Mouse (Mus musculus) heart, embryonic 14.5 days (tissue): Measurements from ENCODE around the gene Negr1. TPM values are rescaled to one million over a fixed set of nuclear protein-coding genes. Genes with fewer than 3 reads are reported as not detected.

Experiments
- ATAC-seq: fragments of 200-750 bp; cut with Nextera tagmentation; 2 replicates; pipeline ENCODE4 v1.8.0; 2017; ENCODE audit warnings: low read depth, moderate TSS enrichment; ENCODE audit not compliant: insufficient number of reproducible peaks, insufficient read depth, low FRiP score
- H3K27ac ChIP-seq, 2 experiments: fragments of 200-500 bp in 1 of 2; fragments of 300-500 bp in 1 of 2; sonication (generic) in 1 of 2; replicated peaks in 1 of 2; 2 replicates each; pipeline ENCODE4 v1.5.1; 2012 to 2014; ENCODE audit warnings: low read depth in 2 of 2, low read length in 2 of 2, control low read depth in 1 of 2, mild to moderate bottlenecking in 1 of 2, mixed read lengths in 1 of 2; ENCODE audit not compliant: control insufficient read depth in 1 of 2, insufficient read depth in 1 of 2
- H3K27me3 ChIP-seq: fragments of 300-500 bp; sonication (generic); 2 replicates; pipeline ENCODE4 v1.6.1; 2014; ENCODE audit warnings: mild to moderate bottlenecking, low read length, control low read depth; ENCODE audit not compliant: control insufficient read depth, insufficient read depth
- H3K36me3 ChIP-seq: fragments of 300-500 bp; sonication (generic); 2 replicates; pipeline ENCODE4 v1.6.1; 2014; ENCODE audit warnings: mild to moderate bottlenecking, control low read depth, low read length, mixed read lengths; ENCODE audit not compliant: control insufficient read depth, insufficient read depth
- H3K4me1 ChIP-seq, 2 experiments: fragments of 200-500 bp in 1 of 2; fragments of 300-500 bp in 1 of 2; sonication (generic) in 1 of 2; 2 replicates each; pipeline ENCODE4 v1.6.1; 2012 to 2014; ENCODE audit warnings: low read length in 2 of 2, control low read depth in 1 of 2, mixed read lengths in 1 of 2; ENCODE audit not compliant: control insufficient read depth in 2 of 2, insufficient read depth in 2 of 2
- H3K4me2 ChIP-seq: fragments of 300-500 bp; sonication (generic); 2 replicates; pipeline ENCODE4 v1.6.1; 2014; ENCODE audit warnings: mild to moderate bottlenecking, low read length
- H3K4me3 ChIP-seq, 2 experiments: fragments of 200-500 bp in 1 of 2; fragments of 300-500 bp in 1 of 2; sonication (generic) in 1 of 2; 2 replicates each; pipeline ENCODE4 v1.5.1; 2012 to 2014; ENCODE audit warnings: low read length in 2 of 2, mild to moderate bottlenecking in 2 of 2, control low read depth in 1 of 2, low read depth in 1 of 2, moderate library complexity in 1 of 2; ENCODE audit not compliant: control insufficient read depth in 1 of 2, insufficient read depth in 1 of 2
- H3K9ac ChIP-seq: fragments of 300-500 bp; sonication (generic); 2 replicates; pipeline ENCODE4 v1.6.1; 2014; ENCODE audit warnings: mild to moderate bottlenecking, low read length
- H3K9me3 ChIP-seq: fragments of 300-500 bp; sonication (generic); 2 replicates; pipeline ENCODE4 v1.6.1; 2016; ENCODE audit warnings: low read length, control low read depth; ENCODE audit not compliant: control insufficient read depth
- WGBS: fragments of 180-500 bp; shearing (Covaris S2); extraction: QIAGEN DNeasy Blood & Tissue Kit; methylation state at CpG from one replicate; pipeline ENCODE4 v1.1.7; 2014; 5-methylcytosine and 5-hydroxymethylcytosine counted together
- polyA plus RNA-seq: library from polyadenylated mRNA; unstranded; fragments of >200 nt; fragmentation: Nextera tagmentation; extraction: Ambion mirVana; gene quantifications from 2 replicates; pipeline ENCODE4 v1.2.1, GENCODE M21; 2014

Gene Negr1
- polyA plus RNA-seq = 1.5 and 2.4 TPM in 2 replicates

DNA sequence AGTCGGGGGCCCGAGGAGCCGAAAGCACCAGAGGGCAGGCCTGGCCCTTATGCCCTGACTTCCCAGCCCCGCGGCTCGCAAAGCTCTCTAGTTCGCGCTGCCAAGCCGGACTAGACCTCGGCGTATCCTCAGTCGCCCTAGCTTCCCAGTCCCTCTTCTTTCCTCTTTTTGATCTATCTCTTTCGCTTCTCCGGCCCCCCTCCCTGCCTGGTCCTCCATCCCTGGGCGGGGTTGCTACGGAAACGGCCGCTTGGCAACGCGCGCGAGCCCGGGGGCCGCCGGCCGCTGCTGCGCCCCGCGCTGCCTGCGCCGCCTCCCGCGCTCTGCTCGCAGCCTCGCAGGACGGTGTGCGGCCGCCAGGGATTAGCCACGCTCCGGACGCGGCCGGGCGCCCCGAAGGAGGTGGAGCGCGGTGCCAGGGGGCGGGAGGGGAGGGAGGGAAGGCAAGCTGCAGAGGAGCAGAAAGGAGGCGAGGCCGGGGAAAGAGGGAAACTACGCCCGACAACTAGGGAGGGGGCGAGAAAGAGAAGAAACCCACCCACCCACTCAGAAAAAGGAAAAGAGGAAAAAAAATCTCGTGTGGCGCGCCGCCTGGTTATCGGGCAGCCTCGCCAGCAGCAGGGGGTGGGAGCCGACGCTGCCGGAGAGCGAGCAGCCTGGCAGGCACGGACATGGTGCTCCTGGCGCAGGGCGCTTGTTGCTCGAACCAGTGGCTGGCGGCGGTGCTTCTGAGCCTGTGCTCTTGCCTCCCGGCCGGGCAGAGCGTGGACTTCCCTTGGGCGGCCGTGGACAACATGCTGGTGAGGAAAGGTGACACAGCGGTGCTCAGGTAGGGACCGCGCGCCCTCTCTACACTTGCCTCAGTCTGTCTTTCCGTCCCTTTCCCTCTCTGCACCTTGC, at the start of gene Negr1:
Gene Negr1 (plus strand): TSS at position 271 of the 900 bp plus-strand sequence.
- H3K4me2 ChIP-seq = peak within 1 kb of the TSS; percentile 97
- H3K9ac ChIP-seq = peak within 1 kb of the TSS; percentile 67
- under 1% methylated on average over 73 of the region's 79 CpGs for WGBS
- H3K9me3 ChIP-seq = no peaks in the 10 kb centered on the region
- no peaks in the 10 kb centered on the region for H3K36me3 ChIP-seq
- H3K27ac ChIP-seq = peak within 1 kb of the TSS in 1 of 2 experiments; percentile 37; a peak in 1 of 4 replicates
- ATAC-seq = peak; percentile 73
- peak within 1 kb of the TSS; percentile 53 to 63 for H3K4me3 ChIP-seq
- H3K4me1 ChIP-seq = peaks cover 0 to 5% of the 10 kb centered on the region in 2 experiments; a peak in 1 of 4 replicates
- peaks cover 34% of the 10 kb centered on the region for H3K27me3 ChIP-seq

DNA sequence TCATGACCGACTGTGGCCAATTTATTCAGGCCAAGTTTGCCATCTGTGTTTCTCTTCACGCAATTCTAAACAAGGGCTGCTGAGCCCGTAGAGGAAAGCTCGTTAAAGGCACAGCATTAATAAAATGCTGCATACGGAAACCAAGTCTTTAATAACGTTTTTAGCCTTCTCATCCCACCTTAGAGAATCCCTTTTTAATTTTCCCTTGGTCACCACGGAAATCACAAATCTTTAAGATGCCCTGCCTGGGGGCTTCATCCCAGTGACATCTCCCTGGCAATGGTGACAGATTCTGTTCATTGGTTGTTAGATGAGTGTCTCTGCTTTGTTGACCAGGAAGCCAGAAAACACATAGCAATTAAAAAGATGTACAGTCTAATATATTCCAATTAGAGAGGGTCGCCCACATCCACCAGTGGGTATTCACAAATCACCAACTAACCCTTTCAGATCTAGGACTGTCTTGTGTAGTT, 35.1 kb upstream of the Negr1 start:
- H3K36me3 ChIP-seq = no peaks in the 10 kb centered on the region

DNA sequence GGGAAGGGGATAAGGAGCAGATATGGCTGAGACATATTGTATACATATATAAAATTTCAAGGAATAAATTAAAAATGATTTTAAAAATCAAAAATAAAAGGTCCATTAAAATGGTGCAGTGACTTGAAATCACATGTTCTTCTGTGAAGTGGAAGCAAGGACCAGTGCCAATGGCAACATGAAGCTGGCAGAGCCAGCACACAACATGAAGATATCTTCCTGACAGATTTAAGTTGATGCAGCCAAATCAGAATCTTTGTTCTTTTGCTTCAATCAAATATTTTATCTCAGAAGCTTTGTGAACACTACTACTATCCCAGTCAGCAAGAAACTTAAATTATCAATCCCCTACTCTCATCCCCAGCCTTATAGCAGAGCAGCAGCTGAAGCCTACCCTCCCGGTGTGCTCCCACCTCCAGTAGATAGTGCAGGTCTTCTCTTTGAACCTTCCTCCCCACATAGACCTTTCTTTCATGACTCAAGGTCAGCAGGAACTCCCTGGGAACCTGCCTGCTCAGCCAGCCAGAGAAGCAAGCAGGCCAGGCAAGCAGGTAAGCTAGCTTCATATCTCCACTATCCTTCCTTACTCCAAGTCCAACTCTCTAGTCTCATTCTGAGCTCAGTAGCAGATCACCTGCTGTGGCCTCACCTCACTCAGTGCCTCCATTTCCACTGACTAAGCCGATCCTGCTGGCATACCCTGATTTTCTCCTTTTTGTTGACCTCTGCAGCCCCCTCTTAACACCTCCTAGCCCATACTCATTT, 34.2 kb upstream of the Negr1 start:
- Histone ChIP-seq H3K9me3 (no peaks in the 10 kb centered on the region), H3K4me2 (no peak overlapping the region), H3K27ac (no peak overlapping the region), H3K4me1 (no peaks in the 10 kb centered on the region), H3K4me3 (no peak overlapping the region), H3K27me3 (no peaks in the 10 kb centered on the region), H3K36me3 (no peaks in the 10 kb centered on the region), H3K9ac (no peak overlapping the region)
- no peak for ATAC-seq
- WGBS = 62% methylated on average over 2 of the region's 2 CpGs

More for the DNA sequence above, 35.1 kb upstream of the Negr1 start:
- Histone ChIP-seq H3K4me3 (no peak overlapping the region), H3K4me2 (no peak overlapping the region), H3K9me3 (no peaks in the 10 kb centered on the region), H3K27me3 (no peaks in the 10 kb centered on the region), H3K9ac (no peak overlapping the region), H3K27ac (no peak overlapping the region), H3K4me1 (no peaks in the 10 kb centered on the region)
- no peak for ATAC-seq
- 74% methylated on average over 8 of the region's 8 CpGs for whole genome bisulfite sequencing

DNA sequence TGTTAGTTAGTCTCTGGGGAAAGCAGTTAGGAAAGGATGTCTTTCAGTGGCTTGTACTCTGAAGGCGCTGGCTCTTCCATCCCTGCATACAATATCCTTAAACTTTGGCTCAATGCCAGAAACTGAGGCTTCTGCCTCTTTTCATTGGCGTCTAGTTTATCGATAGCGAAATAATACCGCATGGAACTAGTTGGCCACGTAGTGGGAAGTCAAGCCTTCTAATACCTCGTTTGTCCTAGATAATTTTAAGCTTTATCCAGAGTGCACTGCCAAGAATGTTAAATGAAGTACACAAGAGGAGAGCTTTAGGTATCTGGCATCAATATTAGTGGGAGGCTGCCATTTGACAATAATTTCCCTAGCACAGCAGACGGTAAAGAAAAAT, 2.2 kb upstream of the Negr1 start:
- Histone ChIP-seq H3K9ac (no peak overlapping the region), H3K4me3 (no peak overlapping the region), H3K27ac (no peak overlapping the region), H3K4me1 (peaks cover 0 to 5% of the 10 kb centered on the region in 2 experiments; a peak in 1 of 4 replicates), H3K9me3 (no peaks in the 10 kb centered on the region), H3K27me3 (peaks cover 34% of the 10 kb centered on the region), H3K36me3 (no peaks in the 10 kb centered on the region), H3K4me2 (peak overlapping the region; percentile 97)
- WGBS = 25% methylated on average over 8 of the region's 8 CpGs
- ATAC-seq = no peak

DNA sequence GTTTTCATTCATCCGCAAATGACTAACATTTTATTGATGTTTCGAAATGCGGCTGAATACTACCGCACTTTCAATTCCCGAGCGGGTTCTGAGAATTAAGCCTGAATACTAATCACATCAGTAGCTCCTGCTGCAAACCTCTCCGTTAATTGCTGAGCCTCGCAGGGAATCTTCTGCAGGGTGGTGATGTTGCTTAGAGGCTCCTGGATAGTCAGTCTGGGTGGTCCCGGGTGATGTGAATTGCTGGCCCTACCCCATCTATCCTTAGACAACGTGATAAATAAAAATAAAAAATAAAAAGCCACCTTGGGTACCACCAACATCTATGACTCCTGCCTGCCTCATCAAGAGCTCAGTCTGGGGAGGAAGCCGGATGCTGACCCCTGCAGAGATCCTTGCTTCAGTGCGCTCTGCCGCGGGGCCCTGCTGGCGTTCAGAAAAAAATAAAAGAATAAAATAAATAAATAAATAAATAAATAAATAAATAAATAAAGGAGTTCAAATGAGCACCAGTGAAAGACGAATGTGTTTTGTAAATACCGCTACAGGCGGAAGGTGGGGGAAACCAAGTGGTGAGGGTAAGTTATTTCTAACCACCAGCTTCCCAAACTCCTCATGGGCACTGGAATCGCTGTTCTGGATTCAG, 1.6 kb upstream of the Negr1 start:
- H3K36me3 ChIP-seq = no peaks in the 10 kb centered on the region
- WGBS = 9% methylated on average over 19 of the region's 19 CpGs
- H3K27me3 ChIP-seq = peaks cover 34% of the 10 kb centered on the region

DNA sequence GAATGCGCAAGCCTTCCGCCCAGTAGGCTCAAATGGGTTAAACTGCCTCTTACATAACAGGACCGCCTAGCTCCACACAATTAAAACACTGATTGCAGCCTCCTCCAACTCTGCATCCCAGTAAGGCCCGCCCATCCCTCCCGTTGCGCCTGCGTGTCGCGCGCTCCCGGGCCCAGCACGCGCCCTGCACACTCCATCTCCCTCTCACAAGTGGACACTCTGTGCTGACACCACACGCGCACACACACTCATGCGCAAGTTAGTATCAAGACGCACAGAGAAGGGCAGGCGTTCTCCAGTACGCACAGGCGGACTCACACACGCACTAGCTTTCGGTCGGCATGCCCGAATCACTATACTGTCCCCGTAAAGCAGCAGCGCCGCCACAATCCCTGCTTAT, 828 bp upstream of the Negr1 start:
- no peaks in the 10 kb centered on the region for H3K9me3 ChIP-seq
- H3K27me3 ChIP-seq = peaks cover 34% of the 10 kb centered on the region
- ATAC-seq = peak; percentile 72
- WGBS = under 1% methylated on average over 27 of the region's 27 CpGs
- peaks cover 0 to 5% of the 10 kb centered on the region in 2 experiments; a peak in 1 of 4 replicates for H3K4me1 ChIP-seq
- peak overlapping the region; percentile 57 for H3K9ac ChIP-seq
- H3K4me2 ChIP-seq = peak overlapping the region; percentile 97
- no peaks in the 10 kb centered on the region for H3K36me3 ChIP-seq
- no peak overlapping the region for H3K27ac ChIP-seq
- peak overlapping the region; percentile 53 to 63 for H3K4me3 ChIP-seq

More for the DNA sequence above, 1.6 kb upstream of the Negr1 start:
- no peak overlapping the region for H3K9ac ChIP-seq
- peak overlapping the region; percentile 97 for H3K4me2 ChIP-seq
- no peaks in the 10 kb centered on the region for H3K9me3 ChIP-seq
- H3K4me3 ChIP-seq = peak overlapping the region; percentile 53 to 63; a peak in 3 of 4 replicates
- no peak for ATAC-seq
- no peak overlapping the region for H3K27ac ChIP-seq
- peaks cover 0 to 5% of the 10 kb centered on the region in 2 experiments; a peak in 1 of 4 replicates for H3K4me1 ChIP-seq

DNA sequence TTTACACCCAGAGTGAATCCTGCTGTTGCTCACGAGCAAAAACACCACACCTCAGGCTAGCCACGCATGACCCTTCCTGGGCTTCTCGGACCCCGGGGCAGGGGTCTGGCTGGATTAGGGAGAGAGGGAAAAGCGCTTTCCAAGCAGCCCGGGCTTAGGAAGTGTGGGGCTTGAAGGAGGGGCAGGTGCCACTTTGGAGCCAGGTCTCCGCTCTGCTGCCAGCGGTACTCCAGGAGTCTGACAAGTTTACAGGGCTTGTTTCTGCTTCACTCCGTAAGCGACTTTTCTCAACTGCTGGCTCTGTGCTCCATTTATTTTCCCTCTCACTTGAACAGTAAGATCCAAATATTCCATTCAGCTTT, 811 bp downstream of the Negr1 start:
- Histone ChIP-seq H3K36me3 (no peaks in the 10 kb centered on the region), H3K9me3 (no peaks in the 10 kb centered on the region), H3K9ac (peak overlapping the region; percentile 67), H3K27me3 (peaks cover 34% of the 10 kb centered on the region), H3K4me1 (peaks cover 0 to 5% of the 10 kb centered on the region in 2 experiments; a peak in 1 of 4 replicates), H3K4me2 (peak overlapping the region; percentile 97), H3K4me3 (peak overlapping the region; percentile 53 to 63), H3K27ac (no peak overlapping the region)
- WGBS = 0% methylated on average over 10 of the region's 10 CpGs
- ATAC-seq = no peak
